Mouse (Mus musculus) retina, adult 2 months (tissue): ENCODE measurements at regions not wholly inside any gene's neighbourhood (a gene's known extent, or its start where the extent isn't known, plus 50 kb on each side); places are given as distances from the start of the nearest gene placed in this dataset.

Experiments
- DNase-seq: peaks from one replicate; pipeline ENCODE4 v3.0.0-alpha.2; 2012; ENCODE audit warnings: low read depth, low spot score

DNA sequence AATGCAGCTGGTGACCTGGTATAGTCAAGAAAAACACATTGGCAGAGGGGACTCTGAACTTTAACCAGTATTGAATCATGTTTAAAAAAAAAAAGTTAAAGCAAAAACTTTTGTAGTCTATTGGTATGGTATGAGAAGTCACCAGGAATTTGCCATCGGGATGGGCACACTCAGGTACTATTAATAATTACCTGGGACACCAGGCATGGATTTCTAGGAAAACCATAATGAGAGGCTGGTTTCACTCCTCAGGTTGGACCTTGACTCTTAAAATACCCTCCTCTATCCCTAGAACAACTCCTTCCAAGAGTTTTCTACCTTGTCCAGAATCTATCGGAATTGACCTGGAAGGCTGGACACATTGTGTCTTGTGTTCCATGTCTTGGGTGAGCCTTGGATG, 155.5 kb upstream of the Foxq1 start:
- no peak for DNase-seq

DNA sequence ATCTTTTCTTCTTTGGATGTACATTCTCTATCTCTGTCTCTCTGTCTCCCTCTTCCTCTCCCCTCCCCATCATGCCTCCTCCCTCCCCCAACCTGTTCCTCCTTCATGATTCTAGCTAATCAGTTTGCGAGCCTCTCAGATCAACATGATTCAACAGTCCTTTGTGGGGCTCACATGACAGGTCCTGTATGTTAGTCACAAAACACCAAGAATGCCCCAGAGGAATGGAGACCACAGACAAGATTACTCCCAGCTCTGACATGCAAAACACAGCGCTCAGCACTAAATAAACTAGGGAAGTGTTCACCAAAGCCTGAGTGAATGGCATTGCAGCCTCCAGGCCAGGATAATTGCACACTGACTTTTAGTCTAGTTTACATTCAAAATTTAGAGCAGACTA, 150.6 kb upstream of the Foxq1 start:
- no peak for DNase-seq

GRCm38 (mm10) chr13:31408439-31409122, 147.4 kb upstream of the Foxq1 start:
- DNase-seq, result peak; percentile 3

GRCm38 (mm10) chr13:31409123-31409513, 146.8 kb upstream of the Foxq1 start:
- DNase-seq, result no peak

- DNase-seq, result no peak
Observed at GRCm38 (mm10) chr13:31421556-31421955, 134.4 kb upstream of the Foxq1 start.

GRCm38 (mm10) chr13:31423599-31423998, 132.3 kb upstream of the Foxq1 start:
- DNase-seq, result no peak

DNA sequence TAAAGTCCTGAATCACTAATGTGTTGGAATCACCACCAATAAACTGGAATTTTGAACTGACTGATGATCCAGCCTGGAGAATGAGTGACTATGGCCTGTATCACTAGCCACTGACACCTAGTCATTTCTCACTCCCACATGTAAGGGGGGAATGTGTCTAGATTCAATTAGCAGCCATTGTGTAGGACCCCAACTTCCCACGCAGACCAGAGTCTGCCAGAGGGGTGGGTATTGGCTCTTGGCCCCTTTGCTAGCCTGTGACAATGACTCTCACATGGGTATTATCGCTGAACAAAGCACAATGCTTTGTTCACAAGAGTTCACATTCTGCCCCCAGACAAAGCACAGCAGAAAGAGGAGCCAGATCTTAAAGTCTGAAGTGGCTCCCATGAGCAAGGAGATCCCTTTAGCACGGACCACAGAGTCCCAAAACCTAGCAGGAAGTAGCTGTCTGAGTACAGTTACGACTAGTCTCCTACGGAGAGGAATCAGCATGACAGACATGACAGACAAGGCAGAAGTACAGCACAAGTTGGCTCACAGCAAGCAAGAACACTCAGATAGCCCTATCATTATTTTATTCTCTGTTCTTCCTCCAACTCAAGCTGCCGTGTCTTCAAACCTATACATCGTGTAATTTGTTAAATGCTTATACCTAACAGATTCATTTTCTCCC, 130.0 kb upstream of the Foxq1 start:
- DNase-seq, result no peak

- DNase-seq, result no peak
Observed at GRCm38 (mm10) chr13:31436434-31436833, 119.5 kb upstream of the Foxq1 start.

GRCm38 (mm10) chr13:31439761-31440627, 115.9 kb upstream of the Foxq1 start:
- no peak for DNase-seq

GRCm38 (mm10) chr13:31458883-31459282, 97.1 kb upstream of the Foxq1 start:
- no peak for DNase-seq

DNA sequence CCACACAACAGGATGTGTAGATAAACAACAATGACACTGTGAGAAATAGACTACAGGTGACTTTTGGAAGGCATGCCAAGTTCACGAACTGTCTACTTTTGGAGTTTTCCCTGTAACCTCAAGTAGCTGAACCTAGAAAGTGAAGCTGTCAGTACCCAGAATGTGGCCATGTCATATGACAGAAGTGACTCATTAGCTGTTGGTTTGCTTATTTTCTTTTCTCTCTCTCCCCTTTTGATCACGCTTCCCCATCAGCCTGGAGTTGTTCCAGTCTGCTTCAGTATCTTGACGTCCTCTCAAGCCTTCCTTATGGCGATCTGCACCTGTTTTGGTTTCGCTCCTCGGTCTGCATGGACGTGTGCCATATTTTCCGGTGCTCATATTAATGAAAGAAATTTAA, 90.8 kb upstream of the Foxq1 start:
- DNase-seq, result no peak

DNA sequence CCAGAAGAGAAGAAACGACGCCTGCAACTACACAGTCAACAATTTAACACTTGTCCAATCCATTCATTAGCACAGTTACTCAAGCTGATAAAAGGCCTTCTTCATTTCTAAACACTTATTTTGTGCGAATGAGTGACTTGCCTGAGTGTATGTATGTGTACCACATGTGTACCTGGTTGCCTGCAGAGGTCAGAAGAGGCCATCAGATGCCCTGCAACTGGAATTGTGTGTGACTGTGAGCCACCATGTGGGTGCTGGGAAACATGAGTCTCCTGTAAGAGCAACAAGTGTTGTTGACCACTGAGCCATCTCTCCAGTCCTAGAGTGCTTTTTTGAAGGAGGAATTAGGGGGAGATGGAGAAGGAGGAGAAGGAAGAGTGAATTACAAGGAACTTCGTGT, 90.2 kb upstream of the Foxq1 start:
- no peak for DNase-seq

DNA sequence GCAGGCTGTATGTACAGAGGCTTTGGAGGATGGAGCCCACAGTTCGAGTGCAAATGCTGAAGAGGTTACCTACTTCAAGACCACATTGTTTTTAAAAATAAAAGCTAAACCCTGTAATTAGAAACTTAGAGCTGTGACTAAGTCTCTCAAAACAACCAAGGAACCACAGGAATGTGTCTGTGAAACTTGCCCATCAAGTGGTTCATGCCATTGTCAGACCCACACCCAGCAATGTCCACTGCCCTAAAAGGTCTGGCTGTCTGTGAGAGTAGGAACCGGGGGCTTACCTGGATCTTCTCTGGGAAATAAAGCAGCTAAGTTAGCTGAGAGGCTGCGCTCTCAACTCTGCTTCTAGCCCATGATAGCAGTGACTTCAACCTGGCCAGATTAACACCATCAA, 87.8 kb upstream of the Foxq1 start:
- DNase-seq, result no peak

DNA sequence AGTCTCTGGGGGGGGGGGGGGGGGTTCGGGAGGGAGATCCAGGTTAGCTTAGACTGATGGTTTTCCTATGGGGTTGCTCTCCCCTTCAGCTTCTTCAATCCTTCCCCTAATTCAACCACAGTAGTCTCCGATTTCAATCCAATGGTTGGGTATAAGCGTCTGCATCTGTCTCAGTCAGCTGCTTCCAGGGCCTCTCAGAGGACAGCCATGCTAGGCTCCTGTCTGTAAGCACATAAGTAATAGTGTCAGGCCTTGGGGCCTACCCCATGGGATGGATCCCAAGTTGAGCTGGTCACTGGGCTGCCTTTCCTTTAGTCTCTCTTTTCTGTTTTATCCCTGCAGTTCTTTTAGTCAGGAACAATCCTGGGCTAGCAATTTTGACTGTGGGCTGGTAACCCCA, 87.0 kb upstream of the Foxq1 start:
- no peak for DNase-seq

DNA sequence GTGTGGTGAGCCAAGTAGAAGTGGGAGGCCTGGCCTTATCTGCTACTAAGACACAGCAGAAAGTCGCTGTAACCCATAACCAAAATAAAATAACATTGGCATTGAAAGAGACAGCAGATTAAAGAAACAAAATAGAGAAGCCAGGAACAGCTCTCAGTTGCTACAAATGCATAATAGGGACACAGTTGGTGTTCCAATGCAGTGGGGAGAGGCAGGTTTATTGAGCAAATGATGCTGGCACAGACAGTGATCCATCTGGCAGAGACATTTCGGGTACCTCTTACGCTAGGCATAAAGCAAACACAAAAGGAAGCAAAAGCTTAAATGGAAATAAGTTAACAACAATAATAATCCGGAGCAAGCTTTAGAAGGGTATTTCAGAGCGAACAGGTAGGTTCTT, 83.6 kb upstream of the Foxq1 start:
- DNase-seq, result no peak

DNA sequence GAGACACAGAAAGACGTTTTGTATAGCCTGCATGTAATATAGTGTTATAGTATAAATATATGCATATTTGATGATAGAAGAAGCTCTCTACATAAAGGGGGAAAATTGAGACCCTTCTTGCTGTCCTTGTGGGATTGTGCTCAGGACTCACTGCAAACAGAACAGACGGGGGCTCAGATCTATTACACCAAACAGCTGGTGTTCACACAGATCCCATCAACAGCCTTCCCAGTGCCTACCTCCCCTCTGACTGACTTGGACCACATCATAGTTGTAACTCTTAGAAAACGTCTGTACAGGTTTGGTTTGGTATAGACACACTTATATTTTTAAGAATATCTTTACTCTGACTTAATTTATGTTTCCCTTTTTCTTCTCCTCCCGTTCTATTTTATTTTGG, 83.1 kb upstream of the Foxq1 start:
- no peak for DNase-seq

DNA sequence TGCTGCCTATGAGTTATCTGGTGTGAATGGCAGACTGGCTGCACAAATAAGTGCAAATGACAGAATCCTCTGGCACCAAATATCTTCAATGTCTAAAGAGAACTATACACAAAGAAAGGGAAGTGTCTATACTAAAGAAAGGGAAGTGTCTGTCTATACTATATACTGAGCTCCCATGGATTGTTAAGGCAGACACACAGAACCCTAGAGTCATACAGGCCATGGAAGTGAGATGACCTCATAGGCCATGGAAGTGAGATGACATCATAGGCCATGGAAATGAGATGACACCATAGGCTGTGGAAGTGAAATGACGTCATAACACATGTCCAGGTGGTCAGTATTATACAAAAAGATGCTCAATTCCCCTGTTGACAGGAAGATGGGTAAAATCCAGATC, 82.7 kb upstream of the Foxq1 start:
- no peak for DNase-seq

DNA sequence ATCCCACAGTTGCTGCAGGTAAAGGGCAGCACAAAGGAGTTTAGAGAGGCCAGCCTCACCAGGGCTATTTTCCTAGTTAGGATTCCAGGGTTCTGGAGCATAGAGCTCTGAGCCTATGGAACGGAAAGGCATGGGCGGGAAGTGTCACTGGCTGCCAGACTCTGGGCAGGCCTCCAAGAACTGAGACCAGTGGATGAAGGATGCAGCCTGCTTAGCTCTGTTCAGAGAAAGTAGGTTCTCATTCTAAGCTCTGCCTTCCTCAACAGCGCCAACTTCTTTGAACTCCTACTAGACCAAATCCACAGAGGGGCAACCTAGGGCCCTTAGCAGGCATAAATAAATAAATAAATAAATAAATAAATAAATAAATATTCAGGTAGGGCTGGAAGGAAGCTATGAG, 80.1 kb upstream of the Foxq1 start:
- no peak for DNase-seq

DNA sequence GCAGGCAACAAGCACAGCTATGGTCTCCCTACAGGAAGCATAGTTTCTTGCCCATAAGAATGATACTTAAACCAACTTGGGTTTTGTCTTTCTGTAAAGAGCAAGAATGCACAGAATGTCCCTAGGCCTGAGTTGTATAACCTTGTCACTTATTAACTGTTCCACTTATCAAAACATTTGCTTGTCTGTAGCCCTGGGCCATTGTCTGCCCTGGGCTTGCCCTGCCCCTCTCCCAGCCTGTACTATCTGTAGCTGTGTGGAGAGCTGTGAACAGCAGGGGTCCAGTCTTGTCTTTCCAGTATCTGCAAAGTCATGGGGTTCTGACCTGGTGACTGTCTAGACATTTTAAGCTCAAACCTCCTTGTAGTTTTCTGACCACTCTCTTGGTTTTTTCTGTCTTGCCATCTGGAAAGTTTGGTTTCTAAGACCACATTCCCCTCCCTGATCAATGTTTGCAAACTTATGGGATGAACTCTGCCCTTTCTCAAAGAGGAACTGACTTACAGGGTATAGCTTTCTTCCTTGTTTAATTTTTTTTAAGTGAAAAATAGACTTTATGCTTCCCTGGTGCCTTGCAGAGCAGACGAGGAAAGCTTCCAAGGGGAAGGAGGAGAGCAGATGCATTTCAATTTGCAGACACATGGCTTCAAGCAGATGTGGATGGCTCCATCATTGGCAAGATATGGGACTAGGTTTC, 78.6 kb upstream of the Foxq1 start:
- DNase-seq, result no peak

GRCm38 (mm10) chr13:31481105-31481844, 74.7 kb upstream of the Foxq1 start:
- DNase-seq, result no peak

DNA sequence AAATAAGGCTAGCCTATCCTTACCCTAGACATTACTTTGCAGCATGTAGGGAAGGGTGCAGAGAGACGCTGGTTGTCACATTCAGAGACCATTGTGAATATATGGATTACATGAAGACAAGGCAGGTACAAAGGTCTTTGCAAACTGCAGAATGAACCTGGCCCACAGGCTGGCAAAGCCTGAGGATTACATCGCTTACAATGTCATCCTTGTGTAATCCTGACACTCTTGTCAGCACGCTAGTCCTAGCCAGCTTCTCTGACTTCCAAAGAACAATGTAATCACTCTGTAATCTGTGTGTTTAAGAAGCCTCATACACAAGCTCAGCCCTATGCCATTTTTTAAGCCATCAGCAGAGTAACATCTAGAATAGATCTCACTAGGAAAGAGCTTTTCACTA, 69.6 kb upstream of the Foxq1 start:
- DNase-seq, result no peak
